Mouse (Mus musculus) liver, embryonic 14.5 days (tissue): ENCODE data around the gene Cdk2.

Source experiments
- CTCF ChIP-seq: IDR thresholded peaks from 2 replicates; pipeline ENCODE4 v1.5.1; 2016; ENCODE audit warnings: antibody characterized with exemption, low read depth, control low read depth
- EP300 ChIP-seq: IDR thresholded peaks from 2 replicates; pipeline ENCODE4 v1.6.1; 2016; ENCODE audit warnings: antibody characterized with exemption, low read depth

GRCm38 (mm10) chr10:128744211-128744610 is 39.4 kb upstream of the Cdk2 start:
- TF ChIP-seq CTCF (no peak), EP300 (no peak)
